11 mouse cellular contexts compared by ENCODE assay signal in the genomic region with DNA sequence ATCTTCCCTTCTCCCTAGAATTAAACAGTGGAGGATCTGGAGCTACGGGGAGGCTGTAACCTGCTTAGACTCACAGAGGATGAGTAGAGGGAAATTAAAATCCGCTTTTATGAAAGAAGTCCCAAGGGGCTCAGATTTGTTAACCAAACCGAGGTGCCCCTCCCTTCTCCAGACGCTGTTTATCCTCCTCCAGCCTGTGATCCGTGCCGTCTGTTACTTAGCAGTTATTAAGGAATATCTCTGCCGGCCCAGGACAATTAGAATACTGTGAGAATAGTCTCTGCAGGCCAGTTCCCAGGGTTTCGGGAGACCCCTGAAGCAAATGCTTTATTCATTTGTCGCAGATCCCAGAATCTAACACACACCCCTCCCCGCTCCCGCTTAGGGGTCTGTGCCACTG.
DNase-seq lines count a peak whose midpoint lies in the region; ATAC-seq and TF ChIP-seq lines count a peak whose summit lies in the region.
"Had no signal": no experiment of that assay in that cellular context is flagged by ENCODE, and none has a peak within 500 bp of the region (broad histone marks: within the 10 kb centered on the region; RNA-seq: fewer than 3 reads in every experiment).

No protein-coding gene starts in this region.

- no peak overlapping the region for H3K4me3 ChIP-seq in heart, adult 2 months
- H3K4me3 ChIP-seq in hindbrain, embryonic 12.5 days: no peak overlapping the region
- no peak overlapping the region for H3K4me3 ChIP-seq in midbrain, embryonic 15.5 days
- H3K4me3 ChIP-seq: limb, embryonic 12.5 days had no signal

- peak overlapping the region; percentile 17 for H3K4me2 ChIP-seq in hindbrain, embryonic 12.5 days (replicated peaks)
- peak overlapping the region; percentile 28 for H3K4me2 ChIP-seq in midbrain, embryonic 15.5 days
- H3K4me2 ChIP-seq: limb, embryonic 12.5 days had no signal

- no peak overlapping the region for H3K27ac ChIP-seq in heart, adult 2 months
- peak overlapping the region; percentile 74 for H3K27ac ChIP-seq in hindbrain, embryonic 12.5 days
- H3K27ac ChIP-seq in midbrain, embryonic 15.5 days: peak overlapping the region; percentile 69
- H3K27ac ChIP-seq: limb, embryonic 12.5 days had no signal

- intact Hi-C loops in heart, adult 2 months (cut with DNase I): no loop called here

- H3K9me3 ChIP-seq in hindbrain, embryonic 12.5 days (replicated peaks): no peaks in the 10 kb centered on the region
- no peaks in the 10 kb centered on the region for H3K9me3 ChIP-seq in midbrain, embryonic 15.5 days
- H3K9me3 ChIP-seq: limb, embryonic 12.5 days had no signal

- WGBS in heart, adult 2 months: 77% methylated on average over 11 of the region's 11 CpGs
- WGBS in hindbrain, embryonic 12.5 days: 38% methylated on average over 11 of the region's 11 CpGs
- WGBS in midbrain, embryonic 15.5 days: 16% methylated on average over 11 of the region's 11 CpGs

- ATAC-seq in hindbrain, embryonic 12.5 days (ENCODE audit: low FRiP score): peak; percentile 42; the same call in 1 of the 2 replicates
- ATAC-seq in midbrain, embryonic 15.5 days (replicated peaks): peak; percentile 29; the same call in 1 of the 2 replicates

- no peak for TF ChIP-seq POLR2A in heart, adult 2 months (IDR thresholded peaks at IDR 0.05; ENCODE audit: insufficient read depth, low read depth, low read length)
- no peak for TF ChIP-seq POLR2A in brain, embryonic 14.5 days (IDR thresholded peaks at IDR 0.05; ENCODE audit: borderline replicate concordance, extremely low read depth, insufficient read depth, insufficient read length, poor library complexity, severe bottlenecking)

- TF ChIP-seq EP300 in heart, adult 2 months (IDR thresholded peaks at IDR 0.05; ENCODE audit: insufficient read depth, low read depth, low read length): no peak

- no peaks in the 10 kb centered on the region for H3K79me2 ChIP-seq in heart, adult 2 months (replicated peaks; ENCODE audit: control insufficient read depth, insufficient read depth, low read length)

- no peak for TF ChIP-seq CTCF in heart, adult 2 months (IDR thresholded peaks at IDR 0.05)
- TF ChIP-seq CTCF in brain, embryonic 14.5 days (IDR thresholded peaks at IDR 0.05; ENCODE audit: borderline replicate concordance, extremely low read depth, insufficient read depth, insufficient read length): no peak

- H3K27me3 ChIP-seq in heart, adult 2 months (ENCODE audit: control insufficient read depth, insufficient read depth, low read length): no peaks in the 10 kb centered on the region
- H3K27me3 ChIP-seq in hindbrain, embryonic 12.5 days: no peaks in the 10 kb centered on the region
- no peaks in the 10 kb centered on the region for H3K27me3 ChIP-seq in midbrain, embryonic 15.5 days (replicated peaks)

- DNase-seq in heart, adult 11 months: peak; percentile 93
- DNase-seq in heart, adult 2 months: no peak
- DNase-seq in brain, embryonic 14.5 days (ENCODE audit: low read depth): peak; percentile 84
- no peak for DNase-seq in lung, postnatal 25 days (ENCODE audit: low spot score)
- DNase-seq in right cerebral cortex, postnatal 10 days (ENCODE audit: low spot score in 2 of 2): no peak
- DNase-seq in adrenal gland, adult 2 months: no peak
- DNase-seq: adrenal gland, adult 8-10 months; heart, postnatal 4 days had no signal

- no peaks in the 10 kb centered on the region for H3K36me3 ChIP-seq in heart, adult 2 months (ENCODE audit: control insufficient read depth, insufficient read depth, low read length)
- H3K36me3 ChIP-seq in hindbrain, embryonic 12.5 days: no peaks in the 10 kb centered on the region
- H3K36me3 ChIP-seq in midbrain, embryonic 15.5 days (replicated peaks): no peaks in the 10 kb centered on the region
- H3K36me3 ChIP-seq: limb, embryonic 12.5 days had no signal

- H3K4me1 ChIP-seq in heart, adult 2 months (ENCODE audit: control insufficient read depth, insufficient read depth, low read length): peaks cover 13% of the 10 kb centered on the region
- peaks cover 71% of the 10 kb centered on the region for H3K4me1 ChIP-seq in hindbrain, embryonic 12.5 days
- peaks cover 66% of the 10 kb centered on the region for H3K4me1 ChIP-seq in midbrain, embryonic 15.5 days

- no peak overlapping the region for H3K9ac ChIP-seq in heart, adult 2 months (ENCODE audit: low read depth, low read length)
- 0 out of 2 replicates have a peak overlapping the region, but pooled peaks have one; percentile 32 for H3K9ac ChIP-seq in hindbrain, embryonic 12.5 days
- 0 out of 2 replicates have a peak overlapping the region, but pooled peaks have one; percentile 1 for H3K9ac ChIP-seq in midbrain, embryonic 15.5 days
- H3K9ac ChIP-seq: limb, embryonic 12.5 days had no signal

Comparison
In these comparisons a context has a peak if more than half of its experiments do, and no peak if none do; other contexts are left out.
1. DNase-seq: peak in heart, adult 11 months (single experiment) and brain, embryonic 14.5 days (single experiment); none in heart, adult 2 months (0 of 2), lung, postnatal 25 days (single experiment), right cerebral cortex, postnatal 10 days (0 of 2) and adrenal gland, adult 2 months (single experiment).